18 mouse cellular contexts compared by ENCODE assay signal in genomic region chr2:120046486-120047310, GRCm38 (mm10). TPM values are rescaled to one million over a fixed set of nuclear protein-coding genes. Genes with fewer than 3 reads are reported as not detected.
A peak's percentile ranks its signal among the peaks of the same experiment; 100 is the strongest.
DNase-seq lines count a peak whose midpoint lies in the region; ATAC-seq and TF ChIP-seq lines count a peak whose summit lies in the region.
"Had no signal": no experiment of that assay in that cellular context is flagged by ENCODE, and none has a peak within 500 bp of the region (broad histone marks: within the 10 kb centered on the region; RNA-seq: fewer than 3 reads in every experiment).

No protein-coding gene starts in this region.

- H3K9ac ChIP-seq in stomach, embryonic 14.5 days (replicated peaks; ENCODE audit: low read depth, low read length): no peak overlapping the region
- H3K9ac ChIP-seq: embryonic facial prominence, embryonic 12.5 days; forebrain, embryonic 15.5 days; limb, embryonic 15.5 days; neural tube, embryonic 13.5 days had no signal

- H3K36me3 ChIP-seq in stomach, embryonic 14.5 days (ENCODE audit: control insufficient read depth, insufficient read depth, low read length): peaks cover 4% of the 10 kb centered on the region; the same call in 1 of the 2 replicates

- H3K4me1 ChIP-seq in stomach, embryonic 14.5 days (ENCODE audit: control insufficient read depth, insufficient read depth, low read length): peaks cover 12% of the 10 kb centered on the region; the same call in 1 of the 2 replicates
- H3K4me1 ChIP-seq: forebrain, embryonic 15.5 days; neural tube, embryonic 13.5 days had no signal

- no peak for TF ChIP-seq CTCF in left cerebral cortex, adult 2 months (IDR thresholded peaks at IDR 0.05)

- no peak overlapping the region for H3K4me2 ChIP-seq in stomach, embryonic 14.5 days (replicated peaks; ENCODE audit: low read depth, low read length)
- H3K4me2 ChIP-seq: embryonic facial prominence, embryonic 12.5 days; forebrain, embryonic 15.5 days; limb, embryonic 15.5 days; neural tube, embryonic 13.5 days had no signal

- intact Hi-C loops in left cerebral cortex, adult 2 months (cut with DNase I): no loop called here

- DNase-seq in cerebellum, postnatal 10 days: peak; percentile 52 to 53
- DNase-seq in cerebellum, postnatal 36 days: no peak
- peak; percentile 47 for DNase-seq in layer of hippocampus, adult 9-11 months
- no peak for DNase-seq in layer of hippocampus, postnatal 25 days (ENCODE audit: extremely low spot score in 1 of 2, low spot score in 1 of 2)
- peak; percentile 49 to 61 for DNase-seq in left cerebral cortex, adult 2 months (ENCODE audit: extremely low spot score in 1 of 2, low spot score in 2 of 2)
- DNase-seq in spleen, postnatal 10 days (ENCODE audit: low spot score in 2 of 2): no peak
- DNase-seq in adipocyte (ENCODE audit: low spot score): no peak
- DNase-seq: adrenal gland, postnatal 10 days; heart, adult 2 months; kidney, postnatal 36 days; midbrain, embryonic 14.5 days; thymus, adult 18-20 months had no signal

- H3K27ac ChIP-seq in left cerebral cortex, adult 2 months: peak overlapping the region; percentile 90
- H3K27ac ChIP-seq in stomach, embryonic 14.5 days (ENCODE audit: low read length): no peak overlapping the region
- H3K27ac ChIP-seq: embryonic facial prominence, embryonic 12.5 days; forebrain, embryonic 15.5 days; heart, adult 2 months; limb, embryonic 15.5 days; neural tube, embryonic 13.5 days had no signal

- peak overlapping the region; percentile 9; the same call in 1 of the 2 replicates for H3K4me3 ChIP-seq in left cerebral cortex, adult 2 months
- no peak overlapping the region for H3K4me3 ChIP-seq in stomach, embryonic 14.5 days (ENCODE audit: low read depth, low read length)
- H3K4me3 ChIP-seq: embryonic facial prominence, embryonic 12.5 days; forebrain, embryonic 15.5 days; heart, adult 2 months; limb, embryonic 15.5 days; neural tube, embryonic 13.5 days had no signal

- no peaks in the 10 kb centered on the region for H3K9me3 ChIP-seq in stomach, embryonic 14.5 days (ENCODE audit: control insufficient read depth, low read depth, low read length)
- H3K9me3 ChIP-seq: embryonic facial prominence, embryonic 12.5 days; forebrain, embryonic 15.5 days; limb, embryonic 15.5 days; neural tube, embryonic 13.5 days had no signal

- 66% methylated on average over 14 of the region's 14 CpGs for WGBS in stomach, embryonic 14.5 days

- 0 out of 2 replicates have a peak, but pooled peaks have one; percentile 34 for ATAC-seq in stomach, embryonic 14.5 days (ENCODE audit: insufficient number of reproducible peaks, insufficient read depth, low FRiP score, low read depth)
- ATAC-seq: forebrain, embryonic 15.5 days; lung, postnatal 0 days had no signal

- no peaks in the 10 kb centered on the region for H3K27me3 ChIP-seq in stomach, embryonic 14.5 days (ENCODE audit: control insufficient read depth, insufficient read depth, low read length)
- H3K27me3 ChIP-seq: embryonic facial prominence, embryonic 12.5 days; forebrain, embryonic 15.5 days; limb, embryonic 15.5 days; neural tube, embryonic 13.5 days had no signal

RNA-seq across cellular contexts. Expression of gene Pla2g4b, which starts 13.5 kb away (rescaled TPM):
- 1 to 10 TPM; 3.3 TPM for total RNA-seq in layer of hippocampus, postnatal 25 days (2021)
- 1 to 10 TPM; 3.9 to 4.1 TPM for total RNA-seq in left cerebral cortex, adult 2 months (2021)
- 1.5 and 1.6 TPM in 2 replicates for polyA plus RNA-seq in stomach, embryonic 14.5 days (2014; fragmentation: Nextera tagmentation; extraction: Ambion mirVana)

RNA-seq across cellular contexts. Expression of gene Gm28042, which starts 19.4 kb away (rescaled TPM):
- 1 to 10 TPM; 1.5 to 2.1 TPM for total RNA-seq in layer of hippocampus, postnatal 25 days (2021)
- total RNA-seq in left cerebral cortex, adult 2 months (2021): 1 to 10 TPM in 1 of 2 experiments, under 1 TPM in 1; 0.97 to 1.3 TPM
- polyA plus RNA-seq in stomach, embryonic 14.5 days (2014; fragmentation: Nextera tagmentation; extraction: Ambion mirVana): 2.1 and 3.1 TPM in 2 replicates

RNA-seq across cellular contexts. Expression of gene Jmjd7, which starts 19.4 kb away (rescaled TPM):
- total RNA-seq in layer of hippocampus, postnatal 25 days (2021): 1 to 10 TPM; 4.2 to 5.3 TPM
- total RNA-seq in left cerebral cortex, adult 2 months (2021): 1 to 10 TPM; 4.7 to 6.9 TPM
- polyA plus RNA-seq in stomach, embryonic 14.5 days (2014; fragmentation: Nextera tagmentation; extraction: Ambion mirVana): 20.6 and 22.0 TPM in 2 replicates

Comparison
In these comparisons a context has a peak if more than half of its experiments do, and no peak if none do; other contexts are left out.
1. DNase-seq: peak in cerebellum, postnatal 10 days (2 of 2), layer of hippocampus, adult 9-11 months (single experiment) and left cerebral cortex, adult 2 months (2 of 2); none in cerebellum, postnatal 36 days (0 of 2), layer of hippocampus, postnatal 25 days (0 of 2), spleen, postnatal 10 days (0 of 2) and adipocyte (single experiment).